Mouse (Mus musculus): ENCODE data around the gene Myt1l. TPM values are rescaled to one million over a fixed set of nuclear protein-coding genes. Genes with fewer than 3 reads are reported as not detected.

The Myt1l gene
- polyA plus RNA-seq, 1 experiment from 2014 or later: 96.6 TPM

- H3K4me1 ChIP-seq (ENCODE audit: control insufficient read depth, insufficient read depth, low read length): peaks cover 10% of the 10 kb centered on the region
- no peak for ATAC-seq
- 88% methylated on average over 4 of the region's 4 CpGs for WGBS
These were observed 27.5 kb downstream of the Myt1l start for GRCm38 (mm10) chr12:29555718-29556117.

GRCm38 (mm10) chr12:29556408-29556807, 28.2 kb downstream of the Myt1l start:
- ATAC-seq (no peak), DNase-seq (ENCODE audit: low spot score) (no peak)
- no peak overlapping the region for H3K9ac ChIP-seq (ENCODE audit: low read length)
- no peak overlapping the region for H3K4me3 ChIP-seq (ENCODE audit: low read depth, low read length)
- no peaks in the 10 kb centered on the region for H3K9me3 ChIP-seq (replicated peaks; ENCODE audit: control insufficient read depth, low read length)
- no peak overlapping the region for H3K27ac ChIP-seq (ENCODE audit: low read depth, low read length)
- H3K36me3 ChIP-seq (ENCODE audit: control insufficient read depth, insufficient read depth, low read length): no peaks in the 10 kb centered on the region
- H3K4me1 ChIP-seq (ENCODE audit: control insufficient read depth, insufficient read depth, low read length): peaks cover 10% of the 10 kb centered on the region
- H3K4me2 ChIP-seq (ENCODE audit: low read length): no peak overlapping the region
- 79% methylated on average over 3 of the region's 3 CpGs for WGBS
- no peaks in the 10 kb centered on the region for H3K27me3 ChIP-seq (replicated peaks; ENCODE audit: control insufficient read depth, insufficient read depth, low read length)

More at GRCm38 (mm10) chr12:29555718-29556117, 27.5 kb downstream of the Myt1l start:
- Histone ChIP-seq H3K27ac (ENCODE audit: low read depth, low read length) (no peak overlapping the region; the same call in 1 of the 2 replicates), H3K9me3 (replicated peaks; ENCODE audit: control insufficient read depth, low read length) (no peaks in the 10 kb centered on the region), H3K4me3 (ENCODE audit: low read depth, low read length) (no peak overlapping the region), H3K4me2 (ENCODE audit: low read length) (no peak overlapping the region), H3K9ac (ENCODE audit: low read length) (no peak overlapping the region), H3K27me3 (replicated peaks; ENCODE audit: control insufficient read depth, insufficient read depth, low read length) (no peaks in the 10 kb centered on the region), H3K36me3 (ENCODE audit: control insufficient read depth, insufficient read depth, low read length) (no peaks in the 10 kb centered on the region)
- no peak for DNase-seq (ENCODE audit: low spot score)

GRCm38 (mm10) chr12:29556901-29557300, 28.7 kb downstream of the Myt1l start:
- no peak overlapping the region for H3K27ac ChIP-seq (ENCODE audit: low read depth, low read length)
- no peaks in the 10 kb centered on the region for H3K9me3 ChIP-seq (replicated peaks; ENCODE audit: control insufficient read depth, low read length)
- H3K4me1 ChIP-seq (ENCODE audit: control insufficient read depth, insufficient read depth, low read length): peaks cover 10% of the 10 kb centered on the region
- no peak overlapping the region for H3K4me3 ChIP-seq (ENCODE audit: low read depth, low read length)
- no peaks in the 10 kb centered on the region for H3K27me3 ChIP-seq (replicated peaks; ENCODE audit: control insufficient read depth, insufficient read depth, low read length)
- DNase-seq (ENCODE audit: low spot score) (no peak), ATAC-seq (no peak)
- H3K4me2 ChIP-seq (ENCODE audit: low read length): no peak overlapping the region
- no peaks in the 10 kb centered on the region for H3K36me3 ChIP-seq (ENCODE audit: control insufficient read depth, insufficient read depth, low read length)
- WGBS: 59% methylated on average over 6 of the region's 6 CpGs
- no peak overlapping the region for H3K9ac ChIP-seq (ENCODE audit: low read length)

GRCm38 (mm10) chr12:29559769-29560168, 31.6 kb downstream of the Myt1l start:
- H3K4me2 ChIP-seq (ENCODE audit: low read length): no peak overlapping the region
- H3K36me3 ChIP-seq (ENCODE audit: control insufficient read depth, insufficient read depth, low read length): no peaks in the 10 kb centered on the region
- 67% methylated on average over 5 of the region's 5 CpGs for WGBS
- no peaks in the 10 kb centered on the region for H3K27me3 ChIP-seq (replicated peaks; ENCODE audit: control insufficient read depth, insufficient read depth, low read length)
- peaks cover 7% of the 10 kb centered on the region; the same call in 1 of the 2 replicates for H3K4me1 ChIP-seq (ENCODE audit: control insufficient read depth, insufficient read depth, low read length)
- peak; percentile 44 for ATAC-seq
- H3K9ac ChIP-seq (ENCODE audit: low read length): no peak overlapping the region
- H3K27ac ChIP-seq (ENCODE audit: low read depth, low read length): no peak overlapping the region
- no peak overlapping the region for H3K4me3 ChIP-seq (ENCODE audit: low read depth, low read length)
- H3K9me3 ChIP-seq (replicated peaks; ENCODE audit: control insufficient read depth, low read length): no peaks in the 10 kb centered on the region
- peak; percentile 46 for DNase-seq (ENCODE audit: low spot score)

GRCm38 (mm10) chr12:29561222-29561621, 33.0 kb downstream of the Myt1l start:
- H3K4me2 ChIP-seq (ENCODE audit: low read length): no peak overlapping the region
- H3K4me3 ChIP-seq (ENCODE audit: low read depth, low read length): no peak overlapping the region
- H3K9ac ChIP-seq (ENCODE audit: low read length): no peak overlapping the region
- H3K36me3 ChIP-seq (ENCODE audit: control insufficient read depth, insufficient read depth, low read length): no peaks in the 10 kb centered on the region
- no peaks in the 10 kb centered on the region for H3K27me3 ChIP-seq (replicated peaks; ENCODE audit: control insufficient read depth, insufficient read depth, low read length)
- no peak overlapping the region for H3K27ac ChIP-seq (ENCODE audit: low read depth, low read length)
- WGBS: 84% methylated on average over 2 of the region's 2 CpGs
- DNase-seq (ENCODE audit: low spot score) (no peak), ATAC-seq (no peak)
- peaks cover 4% of the 10 kb centered on the region; the same call in 1 of the 2 replicates for H3K4me1 ChIP-seq (ENCODE audit: control insufficient read depth, insufficient read depth, low read length)
- no peaks in the 10 kb centered on the region for H3K9me3 ChIP-seq (replicated peaks; ENCODE audit: control insufficient read depth, low read length)

GRCm38 (mm10) chr12:29569311-29569710, 41.1 kb downstream of the Myt1l start:
- Histone ChIP-seq H3K36me3 (ENCODE audit: control insufficient read depth, insufficient read depth, low read length) (peaks cover 28% of the 10 kb centered on the region; the same call in 1 of the 2 replicates), H3K4me3 (ENCODE audit: low read depth, low read length) (no peak overlapping the region), H3K4me2 (ENCODE audit: low read length) (no peak overlapping the region), H3K9ac (ENCODE audit: low read length) (no peak overlapping the region), H3K4me1 (ENCODE audit: control insufficient read depth, insufficient read depth, low read length) (no peaks in the 10 kb centered on the region), H3K27ac (ENCODE audit: low read depth, low read length) (no peak overlapping the region), H3K27me3 (replicated peaks; ENCODE audit: control insufficient read depth, insufficient read depth, low read length) (no peaks in the 10 kb centered on the region), H3K9me3 (replicated peaks; ENCODE audit: control insufficient read depth, low read length) (no peaks in the 10 kb centered on the region)
- ATAC-seq: no peak
- DNase-seq (ENCODE audit: low spot score): no peak
- 70% methylated on average over 7 of the region's 7 CpGs for WGBS

GRCm38 (mm10) chr12:29570351-29570750, 42.2 kb downstream of the Myt1l start:
- Histone ChIP-seq H3K27me3 (replicated peaks; ENCODE audit: control insufficient read depth, insufficient read depth, low read length) (no peaks in the 10 kb centered on the region), H3K4me2 (ENCODE audit: low read length) (no peak overlapping the region), H3K27ac (ENCODE audit: low read depth, low read length) (no peak overlapping the region), H3K9ac (ENCODE audit: low read length) (no peak overlapping the region), H3K4me1 (ENCODE audit: control insufficient read depth, insufficient read depth, low read length) (no peaks in the 10 kb centered on the region), H3K36me3 (ENCODE audit: control insufficient read depth, insufficient read depth, low read length) (peaks cover 28% of the 10 kb centered on the region; the same call in 1 of the 2 replicates), H3K4me3 (ENCODE audit: low read depth, low read length) (no peak overlapping the region), H3K9me3 (replicated peaks; ENCODE audit: control insufficient read depth, low read length) (no peaks in the 10 kb centered on the region)
- ATAC-seq (no peak), DNase-seq (ENCODE audit: low spot score) (no peak)
- WGBS: 88% methylated on average over 6 of the region's 6 CpGs

- Histone ChIP-seq H3K27me3 (replicated peaks; ENCODE audit: control insufficient read depth, insufficient read depth, low read length) (no peaks in the 10 kb centered on the region), H3K4me2 (ENCODE audit: low read length) (no peak overlapping the region), H3K4me1 (ENCODE audit: control insufficient read depth, insufficient read depth, low read length) (no peaks in the 10 kb centered on the region), H3K27ac (ENCODE audit: low read depth, low read length) (no peak overlapping the region), H3K4me3 (ENCODE audit: low read depth, low read length) (no peak overlapping the region), H3K36me3 (ENCODE audit: control insufficient read depth, insufficient read depth, low read length) (peaks cover 26% of the 10 kb centered on the region; the same call in 1 of the 2 replicates), H3K9me3 (replicated peaks; ENCODE audit: control insufficient read depth, low read length) (no peaks in the 10 kb centered on the region), H3K9ac (ENCODE audit: low read length) (no peak overlapping the region)
- DNase-seq (ENCODE audit: low spot score) (no peak), ATAC-seq (no peak)
- WGBS: 82% methylated on average over 5 of the region's 5 CpGs
These were observed 43.4 kb downstream of the Myt1l start for GRCm38 (mm10) chr12:29571613-29572012.

- Histone ChIP-seq H3K9me3 (replicated peaks; ENCODE audit: control insufficient read depth, low read length) (0 out of 2 replicates have a peak, but pooled peaks cover 3% of the 10 kb centered on the region), H3K27ac (ENCODE audit: low read depth, low read length) (no peak overlapping the region), H3K4me2 (ENCODE audit: low read length) (no peak overlapping the region), H3K36me3 (ENCODE audit: control insufficient read depth, insufficient read depth, low read length) (peaks cover 17% of the 10 kb centered on the region), H3K9ac (ENCODE audit: low read length) (no peak overlapping the region), H3K4me1 (ENCODE audit: control insufficient read depth, insufficient read depth, low read length) (no peaks in the 10 kb centered on the region), H3K4me3 (ENCODE audit: low read depth, low read length) (no peak overlapping the region), H3K27me3 (replicated peaks; ENCODE audit: control insufficient read depth, insufficient read depth, low read length) (no peaks in the 10 kb centered on the region)
- DNase-seq (ENCODE audit: low spot score) (peak; percentile 49), ATAC-seq (no peak)
- 100% methylated on average over 1 of the region's 1 CpGs for WGBS
These were observed 65.6 kb downstream of the Myt1l start for GRCm38 (mm10) chr12:29593787-29594186.

Data from forebrain, embryonic 14.5 days (tissue).